Mouse (Mus musculus) hindbrain, postnatal 0 days (tissue): Measurements from ENCODE around the gene Mrpl43. TPM values are rescaled to one million over a fixed set of nuclear protein-coding genes. Genes with fewer than 3 reads are reported as not detected.

Source experiments
- ATAC-seq: fragments of 200-750 bp; cut with Nextera tagmentation; 2 replicates; pipeline ENCODE4 v1.8.0; 2017; ENCODE audit warnings: mild to moderate bottlenecking, moderate TSS enrichment, moderate library complexity
- DNase-seq: peaks from one replicate; pipeline ENCODE4 v3.0.0-alpha.2; 2015; ENCODE audit warnings: low spot score
- H3K27ac ChIP-seq: fragments of 300-500 bp; sonication (generic); 2 replicates; pipeline ENCODE4 v1.5.1; 2014; ENCODE audit warnings: mild to moderate bottlenecking
- H3K27me3 ChIP-seq: fragments of 300-500 bp; sonication (generic); 2 replicates; pipeline ENCODE4 v1.6.1; 2014; ENCODE audit warnings: low read length, mixed read lengths; ENCODE audit not compliant: insufficient read depth
- H3K36me3 ChIP-seq: fragments of 300-500 bp; sonication (generic); 2 replicates; pipeline ENCODE4 v1.6.1; 2014; ENCODE audit warnings: low read length, mixed read lengths; ENCODE audit not compliant: insufficient read depth
- H3K4me1 ChIP-seq: fragments of 300-500 bp; sonication (generic); 2 replicates; pipeline ENCODE4 v1.6.1; 2014; ENCODE audit warnings: antibody characterized with exemption, low read length, mixed read lengths; ENCODE audit not compliant: insufficient read depth
- H3K4me2 ChIP-seq: fragments of 300-500 bp; sonication (generic); 2 replicates; pipeline ENCODE4 v1.6.1; 2014; ENCODE audit warnings: low read depth, mild to moderate bottlenecking, low read length, moderate library complexity, mixed read lengths
- H3K4me3 ChIP-seq: fragments of 300-500 bp; sonication (generic); 2 replicates; pipeline ENCODE4 v1.5.1; 2014; ENCODE audit warnings: low read length
- H3K9ac ChIP-seq: fragments of 300-500 bp; sonication (generic); replicated peaks from 2 replicates; pipeline ENCODE4 v1.6.1; 2014; ENCODE audit warnings: mild to moderate bottlenecking, low read length, moderate library complexity, mixed read lengths
- H3K9me3 ChIP-seq: fragments of 300-500 bp; sonication (generic); 2 replicates; pipeline ENCODE4 v1.6.1; 2016; ENCODE audit warnings: low read length, mixed read lengths
- CTCF ChIP-seq: IDR thresholded peaks from 2 replicates; pipeline ENCODE4 v1.5.1; 2016; ENCODE audit warnings: antibody characterized with exemption, control low read depth, low read depth
- WGBS: fragments of 180-500 bp; shearing (Covaris S2); extraction: QIAGEN DNeasy Blood & Tissue Kit; methylation state at CpG from one replicate; pipeline ENCODE4 v1.1.7; 2014; 5-methylcytosine and 5-hydroxymethylcytosine counted together
- polyA plus RNA-seq: library from polyadenylated mRNA; unstranded; fragments of >200 nt; fragmentation: Nextera tagmentation; extraction: Ambion mirVana; gene quantifications from 2 replicates; pipeline ENCODE4 v1.2.1, GENCODE M21; 2015
- total RNA-seq: library from RNA; depleted of rRNA; stranded (reverse); fragments of >200 nt; gene quantifications from 2 replicates; pipeline ENCODE4 v1.2.3, GENCODE M21; 2014

Gene Mrpl43
- total and polyA plus RNA-seq, 2 experiments from 2014 or later: 97.1 to 109 TPM

GRCm38 (mm10) chr19:44997786-44998185, 8.5 kb downstream of the Mrpl43 start:
- no peak for TF ChIP-seq CTCF
- Histone ChIP-seq H3K9me3 (no peaks in the 10 kb centered on the region), H3K27me3 (no peaks in the 10 kb centered on the region), H3K4me3 (no peak overlapping the region), H3K9ac (no peak overlapping the region), H3K4me2 (no peak overlapping the region), H3K36me3 (peaks cover 29% of the 10 kb centered on the region; the same call in 1 of the 2 replicates), H3K4me1 (no peaks in the 10 kb centered on the region), H3K27ac (no peak overlapping the region)
- DNase-seq (no peak), ATAC-seq (peak; percentile 41)
- 80% methylated on average over 11 of the region's 11 CpGs for WGBS

- TF ChIP-seq CTCF: no peak
- Histone ChIP-seq H3K4me3 (no peak overlapping the region), H3K36me3 (peaks cover 11% of the 10 kb centered on the region; the same call in 1 of the 2 replicates), H3K4me2 (no peak overlapping the region), H3K27me3 (no peaks in the 10 kb centered on the region), H3K27ac (no peak overlapping the region), H3K4me1 (0 out of 2 replicates have a peak, but pooled peaks cover 2% of the 10 kb centered on the region), H3K9me3 (no peaks in the 10 kb centered on the region), H3K9ac (no peak overlapping the region)
- WGBS: 65% methylated on average over 7 of the region's 7 CpGs
- no peak for ATAC-seq
- no peak for DNase-seq
Measured at GRCm38 (mm10) chr19:44992712-44993111, 13.5 kb downstream of the Mrpl43 start.

- Histone ChIP-seq H3K27me3 (no peaks in the 10 kb centered on the region), H3K9me3 (no peaks in the 10 kb centered on the region), H3K4me1 (0 out of 2 replicates have a peak, but pooled peaks cover 2% of the 10 kb centered on the region), H3K36me3 (peaks cover 6% of the 10 kb centered on the region; the same call in 1 of the 2 replicates), H3K4me2 (no peak overlapping the region), H3K9ac (no peak overlapping the region), H3K27ac (no peak overlapping the region), H3K4me3 (no peak overlapping the region)
- ATAC-seq (no peak), DNase-seq (no peak)
- WGBS: 51% methylated on average over 7 of the region's 7 CpGs
- no peak for TF ChIP-seq CTCF
Measured at GRCm38 (mm10) chr19:44992246-44992645, 14.0 kb downstream of the Mrpl43 start.

GRCm38 (mm10) chr19:44991031-44991430, 15.2 kb downstream of the Mrpl43 start:
- H3K27ac ChIP-seq: no peak overlapping the region
- WGBS: 76% methylated on average over 8 of the region's 8 CpGs
- TF ChIP-seq CTCF: no peak
- no peaks in the 10 kb centered on the region for H3K36me3 ChIP-seq
- no peaks in the 10 kb centered on the region for H3K27me3 ChIP-seq
- no peak for DNase-seq
- H3K9ac ChIP-seq: no peak overlapping the region
- no peaks in the 10 kb centered on the region for H3K9me3 ChIP-seq
- peak overlapping the region; percentile 93 for H3K4me2 ChIP-seq
- 0 out of 2 replicates have a peak, but pooled peaks cover 2% of the 10 kb centered on the region for H3K4me1 ChIP-seq
- no peak overlapping the region for H3K4me3 ChIP-seq
- ATAC-seq: no peak

GRCm38 (mm10) chr19:44989567-44990495, 16.4 kb downstream of the Mrpl43 start:
- Histone ChIP-seq H3K4me3 (peak overlapping the region; percentile 84), H3K4me1 (0 out of 2 replicates have a peak, but pooled peaks cover 2% of the 10 kb centered on the region), H3K9me3 (no peaks in the 10 kb centered on the region), H3K4me2 (peak overlapping the region; percentile 93), H3K9ac (peak overlapping the region; percentile 94), H3K36me3 (no peaks in the 10 kb centered on the region), H3K27ac (peak overlapping the region; percentile 82), H3K27me3 (no peaks in the 10 kb centered on the region)
- WGBS: 4% methylated on average over 22 of the region's 22 CpGs
- DNase-seq (no peak), ATAC-seq (peak; percentile 30)
- TF ChIP-seq CTCF: no peak

- peak; percentile 56 for TF ChIP-seq CTCF
- under 1% methylated on average over 39 of the region's 58 CpGs for WGBS
- H3K4me3 ChIP-seq: peak within 1 kb of the TSS; percentile 84
- 0 out of 2 replicates have a peak, but pooled peaks cover 2% of the 10 kb centered on the region for H3K4me1 ChIP-seq
- H3K36me3 ChIP-seq: no peaks in the 10 kb centered on the region
- ATAC-seq (peak; percentile 78), DNase-seq (peak; percentile 79)
- no peaks in the 10 kb centered on the region for H3K9me3 ChIP-seq
- peak within 1 kb of the TSS; percentile 94 for H3K9ac ChIP-seq
- peak within 1 kb of the TSS; percentile 82 for H3K27ac ChIP-seq
- H3K27me3 ChIP-seq: no peaks in the 10 kb centered on the region
- peak within 1 kb of the TSS; percentile 93 for H3K4me2 ChIP-seq
Measured at GRCm38 (mm10) chr19:44988831-44989566, 17.2 kb downstream of the Mrpl43 start, which contains the start of gene Sema4g. Gene Sema4g (plus strand): TSS chr19:44989101.
